Mouse (Mus musculus) heart, adult 2 months (tissue): ENCODE results near the gene Slc4a8. TPM values are rescaled to one million over a fixed set of nuclear protein-coding genes. Genes with fewer than 3 reads are reported as not detected.

Source experiments
- DNase-seq, 2 experiments: peaks; one replicate each; pipeline ENCODE4 v3.0.0; 2021
- H3K27ac ChIP-seq: fragments of 200-600 bp; 2 replicates; pipeline ENCODE4 v1.8.1; 2022
- H3K27me3 ChIP-seq: fragments of 200-500 bp; 2 replicates; pipeline ENCODE4 v1.6.1; 2012; ENCODE audit warnings: mild to moderate bottlenecking, low read length, inconsistent platforms, mixed read lengths; ENCODE audit not compliant: control insufficient read depth, insufficient read depth
- H3K36me3 ChIP-seq: fragments of 200-500 bp; 2 replicates; pipeline ENCODE4 v1.6.1; 2012; ENCODE audit warnings: low read length, inconsistent platforms; ENCODE audit not compliant: control insufficient read depth, insufficient read depth
- H3K4me1 ChIP-seq: fragments of 200-500 bp; 2 replicates; pipeline ENCODE4 v1.6.1; 2011; ENCODE audit warnings: low read length; ENCODE audit not compliant: control insufficient read depth, insufficient read depth
- H3K4me3 ChIP-seq: fragments of 200-600 bp; 2 replicates; pipeline ENCODE4 v1.8.1; 2022
- H3K79me2 ChIP-seq: fragments of 200-500 bp; replicated peaks from 2 replicates; pipeline ENCODE4 v1.6.1; 2012; ENCODE audit warnings: mild to moderate bottlenecking, inconsistent platforms, low read length, moderate library complexity, mixed read lengths; ENCODE audit not compliant: control insufficient read depth, insufficient read depth
- H3K9ac ChIP-seq: fragments of 200-500 bp; 2 replicates; pipeline ENCODE4 v1.6.1; 2012; ENCODE audit warnings: low read depth, mild to moderate bottlenecking, control low read depth, inconsistent platforms, low read length, mixed read lengths
- CTCF ChIP-seq: fragments of 200-600 bp; IDR thresholded peaks from 2 replicates; pipeline ENCODE4 v1.8.1; 2022; ENCODE audit warnings: antibody characterized with exemption, mild to moderate bottlenecking, moderate library complexity
- EP300 ChIP-seq: fragments of 200-500 bp; IDR thresholded peaks from 2 replicates; pipeline ENCODE4 v1.6.1; 2011; ENCODE audit warnings: low read depth, low read length, control low read depth; ENCODE audit not compliant: insufficient read depth
- POLR2A ChIP-seq: fragments of 200-500 bp; IDR thresholded peaks from 2 replicates; pipeline ENCODE4 v1.6.1; 2011; ENCODE audit warnings: mild to moderate bottlenecking, low read depth, low read length, control low read depth; ENCODE audit not compliant: insufficient read depth
- WGBS: fragments of 180-500 bp; shearing (Covaris S2); methylation state at CpG from one replicate; pipeline ENCODE4 v1.1.7; 2018; 5-methylcytosine and 5-hydroxymethylcytosine counted together
- intact Hi-C: fragments of 180-260 bp; cut with DNase I; formaldehyde crosslinking; loops from one replicate; pipeline ENCODE4 v1.15.1; 2025
- polyA plus RNA-seq: library from polyadenylated mRNA; depleted of rRNA; stranded (reverse); fragments of >200 nt; gene quantifications from 2 replicates; pipeline ENCODE4 v1.2.3, GENCODE M21; 2012
- total RNA-seq, 2 experiments: library from RNA; stranded (reverse); gene quantifications; 2 replicates each; pipeline ENCODE4 v1.2.3; 2021

Gene Slc4a8
- total and polyA plus RNA-seq, 3 experiments = 0.96 to 4.1 (median 2.8) TPM

DNA sequence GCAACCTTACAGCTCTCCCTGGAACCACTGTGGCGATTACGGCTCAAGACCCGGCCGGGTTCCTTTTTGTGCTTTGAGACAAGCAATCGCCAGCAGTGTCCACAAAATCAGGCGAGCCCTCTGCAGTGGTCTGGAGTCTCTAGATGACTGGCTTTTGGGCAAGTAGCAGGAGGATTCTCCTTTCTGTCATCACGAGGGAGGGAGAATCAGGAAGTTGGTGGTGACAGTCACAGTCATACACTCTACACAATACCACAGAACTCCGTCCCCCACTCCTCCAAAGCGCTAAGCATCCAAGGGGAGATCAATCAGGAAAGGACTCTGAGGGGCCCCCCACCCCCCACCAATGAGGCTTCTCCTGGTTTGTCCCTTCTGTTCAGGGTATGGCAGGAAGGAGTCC, 33.0 kb upstream of the Slc4a8 start:
- TF ChIP-seq EP300 (no peak), POLR2A (no peak), CTCF (no peak)
- Histone ChIP-seq H3K4me3 (no peak overlapping the region), H3K27me3 (peaks cover 11% of the 10 kb centered on the region), H3K9ac (no peak overlapping the region), H3K79me2 (no peaks in the 10 kb centered on the region), H3K36me3 (no peaks in the 10 kb centered on the region), H3K27ac (no peak overlapping the region), H3K4me1 (0 out of 2 replicates have a peak, but pooled peaks cover 2% of the 10 kb centered on the region)
- DNase-seq = no peak
- intact Hi-C loops = no loop called here
- 40% methylated on average over 9 of the region's 9 CpGs for WGBS

DNA sequence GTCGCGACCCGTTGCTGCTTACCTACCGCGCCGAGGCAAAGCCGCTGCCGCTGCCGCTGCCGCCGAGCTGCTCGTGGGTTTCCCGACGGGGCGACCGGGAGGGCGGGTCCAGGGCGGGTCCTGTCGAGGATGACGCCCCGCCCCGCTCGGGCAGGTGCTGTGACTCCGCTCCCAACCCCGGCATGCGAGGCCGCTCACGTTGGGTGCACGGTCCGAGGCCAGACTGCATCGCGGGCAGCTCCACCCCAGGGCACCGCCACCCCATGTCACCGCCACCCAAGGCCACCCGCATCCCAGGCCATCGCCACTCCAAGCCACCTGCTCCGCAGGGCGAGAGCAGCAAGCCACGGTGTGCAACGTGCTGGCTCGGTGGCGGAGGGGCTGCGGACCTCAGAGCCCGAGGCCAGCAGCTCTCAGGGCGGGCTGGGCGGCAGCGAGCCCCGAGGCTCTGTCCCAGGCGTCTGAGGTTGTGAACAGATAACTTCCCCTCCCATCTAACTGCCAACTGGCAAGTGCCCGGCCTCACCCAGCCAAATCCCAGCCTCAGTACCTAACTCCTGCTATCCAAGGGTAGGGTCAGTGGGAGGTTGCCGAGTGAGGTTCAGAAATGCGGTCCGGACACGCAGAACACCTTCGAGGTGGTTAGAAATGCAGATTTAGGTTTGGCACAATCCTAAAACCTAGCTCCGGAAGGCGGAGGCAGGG, 32.1 kb upstream of the Slc4a8 start, which contains the start of gene Galnt6:
Gene Galnt6 (minus strand): TSS at position 96 of the 705 bp plus-strand sequence.
- WGBS = 12% methylated on average over 36 of the region's 57 CpGs
- Histone ChIP-seq H3K9ac (peak within 1 kb of the TSS; percentile 52; the same call in 1 of the 2 replicates), H3K4me3 (no peak within 1 kb of the TSS), H3K79me2 (no peaks in the 10 kb centered on the region), H3K27ac (no peak within 1 kb of the TSS), H3K4me1 (0 out of 2 replicates have a peak, but pooled peaks cover 2% of the 10 kb centered on the region), H3K27me3 (peaks cover 11% of the 10 kb centered on the region), H3K36me3 (no peaks in the 10 kb centered on the region)
- DNase-seq = peak; percentile 28 to 51
- intact Hi-C loops = no loop called here
- TF ChIP-seq CTCF = no peak
- TF ChIP-seq POLR2A = no peak
- no peak for TF ChIP-seq EP300

DNA sequence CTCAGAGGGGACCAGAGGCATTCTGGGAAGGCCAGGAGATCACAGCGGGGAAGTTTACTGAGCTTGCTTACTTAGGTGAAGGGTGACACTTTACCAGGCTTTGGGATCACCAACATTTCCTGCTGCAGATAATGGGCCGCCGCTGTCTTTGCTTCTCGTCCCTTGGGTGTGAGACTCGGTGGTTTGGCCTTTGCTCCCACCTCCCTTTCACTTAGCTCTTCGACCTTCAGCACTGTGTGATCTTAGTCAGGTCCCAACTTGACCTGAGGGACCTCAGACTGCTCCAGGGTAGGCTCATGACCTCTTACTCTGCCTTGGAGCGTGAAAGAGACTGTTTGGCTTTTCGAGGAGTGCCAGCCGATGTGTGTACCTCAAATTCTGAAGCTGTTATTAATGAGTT, 30.5 kb upstream of the Slc4a8 start:
- Histone ChIP-seq H3K9ac (no peak overlapping the region), H3K4me1 (0 out of 2 replicates have a peak, but pooled peaks cover 2% of the 10 kb centered on the region), H3K4me3 (no peak overlapping the region), H3K36me3 (no peaks in the 10 kb centered on the region), H3K79me2 (no peaks in the 10 kb centered on the region), H3K27me3 (peaks cover 10% of the 10 kb centered on the region), H3K27ac (no peak overlapping the region)
- no peak for TF ChIP-seq EP300
- no peak for TF ChIP-seq POLR2A
- TF ChIP-seq CTCF = no peak
- 65% methylated on average over 9 of the region's 9 CpGs for WGBS
- intact Hi-C loops = no loop called here
- DNase-seq = no peak

DNA sequence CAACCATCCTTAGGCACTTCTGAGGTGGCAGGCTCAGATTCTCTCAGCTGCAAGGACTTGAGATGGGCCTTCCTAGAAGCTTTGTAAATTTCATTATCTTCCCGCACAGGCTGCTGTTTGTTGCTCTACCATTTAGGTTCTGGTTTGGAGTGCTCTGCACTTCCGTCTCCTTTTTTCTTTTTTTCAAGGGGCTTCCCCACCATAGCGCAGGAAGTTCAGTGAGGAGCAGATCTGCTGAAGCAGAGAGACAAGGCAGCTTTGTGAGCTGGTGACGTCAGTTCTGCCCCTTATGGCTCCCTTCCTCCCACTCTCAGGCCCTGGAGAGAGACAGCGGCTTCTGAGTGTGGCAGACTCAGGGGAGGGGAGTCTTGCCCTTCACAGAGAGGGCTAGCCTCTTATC, 29.0 kb upstream of the Slc4a8 start:
- H3K27me3 ChIP-seq = peaks cover 9% of the 10 kb centered on the region
- peak in 1 of 2 experiments; percentile 49 for DNase-seq
- H3K4me3 ChIP-seq = no peak overlapping the region
- WGBS = 27% methylated on average over 5 of the region's 5 CpGs
- no peak for TF ChIP-seq CTCF
- no peak for TF ChIP-seq EP300
- TF ChIP-seq POLR2A = no peak
- H3K27ac ChIP-seq = no peak overlapping the region
- H3K79me2 ChIP-seq = no peaks in the 10 kb centered on the region
- intact Hi-C loops = no loop called here
- 0 out of 2 replicates have a peak, but pooled peaks cover 2% of the 10 kb centered on the region for H3K4me1 ChIP-seq
- no peaks in the 10 kb centered on the region for H3K36me3 ChIP-seq
- no peak overlapping the region for H3K9ac ChIP-seq

DNA sequence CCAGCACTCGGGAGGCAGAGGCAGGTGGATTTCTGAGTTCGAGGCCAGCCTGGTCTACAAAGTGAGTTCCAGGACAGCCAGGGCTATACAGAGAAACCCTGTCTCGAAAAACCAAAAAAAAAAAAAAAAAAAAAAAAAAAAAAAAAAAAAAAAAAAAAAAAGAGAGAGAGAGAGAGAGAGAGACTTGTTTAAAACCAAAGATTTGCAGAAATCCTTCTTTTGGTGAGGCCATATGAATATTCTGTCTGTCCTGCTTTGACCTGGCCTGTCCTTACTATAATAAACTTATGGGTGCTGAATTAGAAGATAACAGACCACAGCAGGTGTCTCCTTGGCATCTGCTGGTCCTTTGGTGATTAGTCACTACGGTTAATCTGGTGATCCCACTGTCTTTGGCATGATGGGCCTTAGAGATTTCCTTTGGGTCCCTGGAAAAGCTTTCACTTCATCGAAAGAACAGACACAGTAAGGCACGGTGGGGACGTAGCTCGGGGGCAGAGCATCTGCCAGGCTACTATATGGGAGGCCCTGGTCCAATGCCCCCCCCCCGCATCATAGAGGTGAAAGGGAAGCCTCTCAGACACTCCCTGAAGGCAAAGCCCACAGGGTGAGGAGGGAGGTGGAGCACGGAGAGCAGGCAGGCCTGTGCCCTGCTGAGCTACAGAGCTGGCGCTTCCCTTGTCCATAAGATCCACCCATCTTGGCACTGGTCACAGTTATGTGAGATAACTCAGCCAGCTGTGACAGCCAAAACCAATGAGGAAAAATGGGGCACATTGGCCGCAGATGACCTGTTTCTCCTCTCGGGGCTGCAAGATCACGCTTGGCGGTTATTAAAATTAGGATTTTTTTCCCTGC, 26.2 kb upstream of the Slc4a8 start:
- Histone ChIP-seq H3K4me3 (no peak overlapping the region), H3K9ac (no peak overlapping the region), H3K36me3 (no peaks in the 10 kb centered on the region), H3K27ac (no peak overlapping the region), H3K4me1 (no peaks in the 10 kb centered on the region), H3K27me3 (no peaks in the 10 kb centered on the region), H3K79me2 (no peaks in the 10 kb centered on the region)
- TF ChIP-seq POLR2A (no peak), EP300 (no peak)
- peak in 1 of 2 experiments; percentile 21 for DNase-seq
- intact Hi-C loops = no loop called here
- 68% methylated on average over 14 of the region's 15 CpGs for WGBS

DNA sequence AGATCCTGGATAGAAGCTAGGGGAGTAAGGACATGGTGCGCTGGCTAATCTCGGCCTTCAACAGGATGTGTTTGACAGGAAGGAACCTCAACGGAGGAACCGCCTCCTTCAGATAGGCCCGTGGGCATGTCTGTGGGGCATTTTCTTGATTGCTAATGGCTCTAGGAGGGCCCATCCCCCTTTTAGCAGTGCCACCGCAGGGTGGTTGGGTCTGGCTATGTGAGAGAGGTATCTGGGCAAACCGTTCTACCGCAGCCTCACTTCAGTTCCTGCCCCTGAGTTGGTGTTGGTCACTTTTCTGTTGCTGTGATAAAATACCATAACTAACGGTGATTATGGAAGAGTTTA, 25.6 kb upstream of the Slc4a8 start:
- Histone ChIP-seq H3K4me1 (no peaks in the 10 kb centered on the region), H3K27ac (no peak overlapping the region), H3K9ac (no peak overlapping the region), H3K36me3 (no peaks in the 10 kb centered on the region), H3K27me3 (no peaks in the 10 kb centered on the region), H3K79me2 (no peaks in the 10 kb centered on the region), H3K4me3 (no peak overlapping the region)
- 52% methylated on average over 9 of the region's 9 CpGs for WGBS
- intact Hi-C loops = no loop called here
- no peak for DNase-seq
- no peak for TF ChIP-seq CTCF
- no peak for TF ChIP-seq EP300
- TF ChIP-seq POLR2A = no peak
